Mouse (Mus musculus) neural tube, embryonic 13.5 days (tissue): ENCODE measurements around the gene Dgat2. TPM values are rescaled to one million over a fixed set of nuclear protein-coding genes. Genes with fewer than 3 reads are reported as not detected.

ENCODE experiments used
- ATAC-seq: fragments of 200-750 bp; cut with Nextera tagmentation; 2 replicates; pipeline ENCODE4 v1.8.0; 2017; ENCODE audit warnings: low read depth, mild to moderate bottlenecking, moderate TSS enrichment, moderate library complexity
- H3K27ac ChIP-seq: fragments of 300-500 bp; sonication (generic); replicated peaks from 2 replicates; pipeline ENCODE4 v1.5.1; 2015; ENCODE audit warnings: moderate library complexity, mild to moderate bottlenecking, inconsistent platforms
- H3K27me3 ChIP-seq: fragments of 300-500 bp; sonication (generic); 2 replicates; pipeline ENCODE4 v1.6.1; 2015; ENCODE audit warnings: mild to moderate bottlenecking, inconsistent platforms
- H3K36me3 ChIP-seq: fragments of 300-500 bp; sonication (generic); 2 replicates; pipeline ENCODE4 v1.6.1; 2015; ENCODE audit warnings: mild to moderate bottlenecking, inconsistent platforms
- H3K4me1 ChIP-seq: fragments of 300-500 bp; sonication (generic); replicated peaks from 2 replicates; pipeline ENCODE4 v1.6.1; 2015; ENCODE audit warnings: inconsistent platforms
- H3K4me2 ChIP-seq: fragments of 300-500 bp; sonication (generic); 2 replicates; pipeline ENCODE4 v1.6.1; 2015; ENCODE audit warnings: inconsistent platforms, mild to moderate bottlenecking, moderate library complexity
- H3K4me3 ChIP-seq: fragments of 300-500 bp; sonication (generic); 2 replicates; pipeline ENCODE4 v1.5.1; 2015; ENCODE audit warnings: mild to moderate bottlenecking, inconsistent platforms
- H3K9ac ChIP-seq: fragments of 300-500 bp; sonication (generic); 2 replicates; pipeline ENCODE4 v1.6.1; 2015; ENCODE audit warnings: moderate library complexity, mild to moderate bottlenecking, inconsistent platforms
- H3K9me3 ChIP-seq: fragments of 300-500 bp; sonication (generic); 2 replicates; pipeline ENCODE4 v1.6.1; 2016; ENCODE audit warnings: inconsistent platforms
- WGBS: fragments of 180-500 bp; shearing (Covaris S2); methylation state at CpG from one replicate; pipeline ENCODE4 v1.1.7; 2015; 5-methylcytosine and 5-hydroxymethylcytosine counted together
- polyA plus RNA-seq: library from polyadenylated mRNA; unstranded; fragments of >200 nt; fragmentation: Nextera tagmentation; extraction: Ambion mirVana; gene quantifications from 2 replicates; pipeline ENCODE4 v1.2.1, GENCODE M21; 2015

Dgat2 gene
- polyA plus RNA-seq, 1 experiment from 2014 or later: 15.7 TPM

- Histone ChIP-seq H3K27ac (no peak overlapping the region), H3K9ac (no peak overlapping the region), H3K4me1 (no peaks in the 10 kb centered on the region), H3K4me3 (no peak overlapping the region), H3K36me3 (no peaks in the 10 kb centered on the region), H3K27me3 (peaks cover 8% of the 10 kb centered on the region; the same call in 1 of the 2 replicates), H3K9me3 (no peaks in the 10 kb centered on the region), H3K4me2 (no peak overlapping the region)
- WGBS: 80% methylated on average over 6 of the region's 6 CpGs
- no peak for ATAC-seq
Measured at GRCm38 (mm10) chr7:99188630-99189029, 6.1 kb upstream of the Dgat2 start.

GRCm38 (mm10) chr7:99187451-99187850 is 4.9 kb upstream of the Dgat2 start:
- no peaks in the 10 kb centered on the region for H3K36me3 ChIP-seq
- no peak overlapping the region for H3K4me2 ChIP-seq

GRCm38 (mm10) chr7:99185405-99185804 is 2.9 kb upstream of the Dgat2 start:
- ATAC-seq: no peak
- WGBS: 90% methylated on average over 3 of the region's 3 CpGs
- Histone ChIP-seq H3K27me3 (peaks cover 18% of the 10 kb centered on the region), H3K4me1 (peaks cover 15% of the 10 kb centered on the region), H3K4me2 (no peak overlapping the region), H3K27ac (no peak overlapping the region), H3K4me3 (no peak overlapping the region), H3K36me3 (no peaks in the 10 kb centered on the region), H3K9ac (no peak overlapping the region), H3K9me3 (no peaks in the 10 kb centered on the region)

More at GRCm38 (mm10) chr7:99187451-99187850, 4.9 kb upstream of the Dgat2 start:
- no peak for ATAC-seq
- Histone ChIP-seq H3K4me1 (0 out of 2 replicates have a peak, but pooled peaks cover 3% of the 10 kb centered on the region), H3K9me3 (no peaks in the 10 kb centered on the region), H3K4me3 (no peak overlapping the region), H3K27ac (no peak overlapping the region), H3K9ac (no peak overlapping the region), H3K27me3 (peaks cover 9% of the 10 kb centered on the region; the same call in 1 of the 2 replicates)
- 85% methylated on average over 5 of the region's 5 CpGs for WGBS

GRCm38 (mm10) chr7:99183751-99184150 is 1.2 kb upstream of the Dgat2 start:
- Histone ChIP-seq H3K36me3 (no peaks in the 10 kb centered on the region), H3K9ac (peak overlapping the region; percentile 86; the same call in 1 of the 2 replicates), H3K27ac (no peak overlapping the region), H3K4me2 (no peak overlapping the region), H3K9me3 (no peaks in the 10 kb centered on the region), H3K4me1 (peaks cover 15% of the 10 kb centered on the region), H3K27me3 (peaks cover 18% of the 10 kb centered on the region), H3K4me3 (no peak overlapping the region)
- no peak for ATAC-seq
- 75% methylated on average over 6 of the region's 6 CpGs for WGBS

- H3K27me3 ChIP-seq: peaks cover 18% of the 10 kb centered on the region
- H3K9ac ChIP-seq: peak overlapping the region; percentile 86
- H3K4me2 ChIP-seq: peak overlapping the region; percentile 91
- no peaks in the 10 kb centered on the region for H3K9me3 ChIP-seq
- H3K4me1 ChIP-seq: peaks cover 15% of the 10 kb centered on the region
- H3K36me3 ChIP-seq: no peaks in the 10 kb centered on the region
- ATAC-seq: 0 out of 2 replicates have a peak, but pooled peaks have one; percentile 1
- H3K27ac ChIP-seq: no peak overlapping the region
- peak overlapping the region; percentile 76 for H3K4me3 ChIP-seq
- 20% methylated on average over 14 of the region's 14 CpGs for WGBS
Measured at GRCm38 (mm10) chr7:99181619-99182431, 694 bp downstream of the Dgat2 start.

- Histone ChIP-seq H3K4me2 (no peak overlapping the region), H3K9ac (no peak overlapping the region), H3K9me3 (no peaks in the 10 kb centered on the region), H3K36me3 (no peaks in the 10 kb centered on the region), H3K27ac (no peak overlapping the region), H3K4me3 (no peak overlapping the region), H3K27me3 (peaks cover 18% of the 10 kb centered on the region), H3K4me1 (peaks cover 15% of the 10 kb centered on the region)
- 89% methylated on average over 1 of the region's 1 CpGs for WGBS
- ATAC-seq: no peak
Measured at GRCm38 (mm10) chr7:99180162-99180561, 2.4 kb downstream of the Dgat2 start.

- ATAC-seq: no peak
- no peak overlapping the region for H3K4me3 ChIP-seq
- H3K9me3 ChIP-seq: no peaks in the 10 kb centered on the region
- 93% methylated on average over 9 of the region's 9 CpGs for WGBS
- H3K36me3 ChIP-seq: no peaks in the 10 kb centered on the region
- H3K9ac ChIP-seq: no peak overlapping the region
- peaks cover 17% of the 10 kb centered on the region for H3K27me3 ChIP-seq
- no peak overlapping the region for H3K4me2 ChIP-seq
- no peak overlapping the region for H3K27ac ChIP-seq
- peaks cover 15% of the 10 kb centered on the region for H3K4me1 ChIP-seq
Measured at GRCm38 (mm10) chr7:99179271-99179670, 3.2 kb downstream of the Dgat2 start.

GRCm38 (mm10) chr7:99177386-99177785 is 5.1 kb downstream of the Dgat2 start:
- Histone ChIP-seq H3K27ac (no peak overlapping the region), H3K27me3 (peaks cover 10% of the 10 kb centered on the region), H3K36me3 (no peaks in the 10 kb centered on the region), H3K4me2 (no peak overlapping the region), H3K4me3 (no peak overlapping the region), H3K9ac (no peak overlapping the region), H3K4me1 (peaks cover 12% of the 10 kb centered on the region), H3K9me3 (no peaks in the 10 kb centered on the region)
- WGBS: 62% methylated on average over 5 of the region's 5 CpGs
- no peak for ATAC-seq

- H3K4me3 ChIP-seq: no peak overlapping the region
- WGBS: 90% methylated on average over 9 of the region's 9 CpGs
- no peak overlapping the region for H3K4me2 ChIP-seq
- peaks cover 2% of the 10 kb centered on the region; the same call in 1 of the 2 replicates for H3K4me1 ChIP-seq
- H3K9ac ChIP-seq: no peak overlapping the region
- H3K27me3 ChIP-seq: no peaks in the 10 kb centered on the region
- no peaks in the 10 kb centered on the region for H3K9me3 ChIP-seq
- ATAC-seq: no peak
- no peak overlapping the region for H3K27ac ChIP-seq
- H3K36me3 ChIP-seq: no peaks in the 10 kb centered on the region
Measured at GRCm38 (mm10) chr7:99175666-99176065, 6.9 kb downstream of the Dgat2 start.

- no peak overlapping the region for H3K4me3 ChIP-seq
- ATAC-seq: no peak
Measured at GRCm38 (mm10) chr7:99175118-99175517, 7.4 kb downstream of the Dgat2 start.

GRCm38 (mm10) chr7:99174006-99174405 is 8.5 kb downstream of the Dgat2 start:
- no peak overlapping the region for H3K4me2 ChIP-seq
- no peaks in the 10 kb centered on the region; the same call in 1 of the 2 replicates for H3K4me1 ChIP-seq
- H3K4me3 ChIP-seq: no peak overlapping the region
- H3K36me3 ChIP-seq: no peaks in the 10 kb centered on the region
- ATAC-seq: no peak
- no peak overlapping the region for H3K9ac ChIP-seq
- no peak overlapping the region for H3K27ac ChIP-seq
- no peaks in the 10 kb centered on the region for H3K9me3 ChIP-seq
- H3K27me3 ChIP-seq: no peaks in the 10 kb centered on the region
- WGBS: 84% methylated on average over 4 of the region's 4 CpGs

More at GRCm38 (mm10) chr7:99175118-99175517, 7.4 kb downstream of the Dgat2 start:
- Histone ChIP-seq H3K36me3 (no peaks in the 10 kb centered on the region), H3K9me3 (no peaks in the 10 kb centered on the region), H3K4me1 (no peaks in the 10 kb centered on the region; the same call in 1 of the 2 replicates), H3K27me3 (no peaks in the 10 kb centered on the region), H3K9ac (no peak overlapping the region), H3K4me2 (no peak overlapping the region), H3K27ac (no peak overlapping the region)
- 84% methylated on average over 11 of the region's 11 CpGs for WGBS

GRCm38 (mm10) chr7:99172898-99173297 is 9.6 kb downstream of the Dgat2 start:
- no peaks in the 10 kb centered on the region for H3K9me3 ChIP-seq
- WGBS: 83% methylated on average over 6 of the region's 6 CpGs
- no peak overlapping the region for H3K4me2 ChIP-seq
- H3K4me1 ChIP-seq: no peaks in the 10 kb centered on the region; the same call in 1 of the 2 replicates
- H3K9ac ChIP-seq: no peak overlapping the region
- H3K27ac ChIP-seq: no peak overlapping the region
- H3K4me3 ChIP-seq: no peak overlapping the region
- no peak for ATAC-seq
- no peaks in the 10 kb centered on the region for H3K27me3 ChIP-seq
- H3K36me3 ChIP-seq: no peaks in the 10 kb centered on the region
